Mouse (Mus musculus): Measurements from ENCODE around the gene Gm16181.

GRCm38 (mm10) chr17:35193881-35194843 lies 26.5 kb upstream of the Gm16181 start, which contains the start of gene Ltb:
- TF ChIP-seq CTCF (conservative IDR thresholded peaks at IDR 0.05; ENCODE audit: low read length): no peak
- TF ChIP-seq NANOG (IDR thresholded peaks at IDR 0.05; ENCODE audit: borderline replicate concordance, low read length): no peak

Measured in E14TG2a.4 (cell line).